Mouse (Mus musculus) heart, embryonic 14.5 days (tissue): ENCODE measurements around the gene Ech1. TPM values are rescaled to one million over a fixed set of nuclear protein-coding genes. Genes with fewer than 3 reads are reported as not detected.

Experiments
- ATAC-seq: fragments of 200-750 bp; cut with Nextera tagmentation; 2 replicates; pipeline ENCODE4 v1.8.0; 2017; ENCODE audit warnings: low read depth, moderate TSS enrichment; ENCODE audit not compliant: insufficient number of reproducible peaks, insufficient read depth, low FRiP score
- H3K27ac ChIP-seq, 2 experiments: fragments of 200-500 bp in 1 of 2; fragments of 300-500 bp in 1 of 2; sonication (generic) in 1 of 2; replicated peaks in 1 of 2; 2 replicates each; pipeline ENCODE4 v1.5.1; 2012 to 2014; ENCODE audit warnings: low read depth in 2 of 2, low read length in 2 of 2, control low read depth in 1 of 2, mild to moderate bottlenecking in 1 of 2, mixed read lengths in 1 of 2; ENCODE audit not compliant: control insufficient read depth in 1 of 2, insufficient read depth in 1 of 2
- H3K27me3 ChIP-seq: fragments of 300-500 bp; sonication (generic); 2 replicates; pipeline ENCODE4 v1.6.1; 2014; ENCODE audit warnings: mild to moderate bottlenecking, low read length, control low read depth; ENCODE audit not compliant: control insufficient read depth, insufficient read depth
- H3K36me3 ChIP-seq: fragments of 300-500 bp; sonication (generic); 2 replicates; pipeline ENCODE4 v1.6.1; 2014; ENCODE audit warnings: mild to moderate bottlenecking, control low read depth, low read length, mixed read lengths; ENCODE audit not compliant: control insufficient read depth, insufficient read depth
- H3K4me1 ChIP-seq, 2 experiments: fragments of 200-500 bp in 1 of 2; fragments of 300-500 bp in 1 of 2; sonication (generic) in 1 of 2; 2 replicates each; pipeline ENCODE4 v1.6.1; 2012 to 2014; ENCODE audit warnings: low read length in 2 of 2, control low read depth in 1 of 2, mixed read lengths in 1 of 2; ENCODE audit not compliant: control insufficient read depth in 2 of 2, insufficient read depth in 2 of 2
- H3K4me2 ChIP-seq: fragments of 300-500 bp; sonication (generic); 2 replicates; pipeline ENCODE4 v1.6.1; 2014; ENCODE audit warnings: mild to moderate bottlenecking, low read length
- H3K4me3 ChIP-seq, 2 experiments: fragments of 200-500 bp in 1 of 2; fragments of 300-500 bp in 1 of 2; sonication (generic) in 1 of 2; 2 replicates each; pipeline ENCODE4 v1.5.1; 2012 to 2014; ENCODE audit warnings: low read length in 2 of 2, mild to moderate bottlenecking in 2 of 2, control low read depth in 1 of 2, low read depth in 1 of 2, moderate library complexity in 1 of 2; ENCODE audit not compliant: control insufficient read depth in 1 of 2, insufficient read depth in 1 of 2
- H3K9ac ChIP-seq: fragments of 300-500 bp; sonication (generic); 2 replicates; pipeline ENCODE4 v1.6.1; 2014; ENCODE audit warnings: mild to moderate bottlenecking, low read length
- H3K9me3 ChIP-seq: fragments of 300-500 bp; sonication (generic); 2 replicates; pipeline ENCODE4 v1.6.1; 2016; ENCODE audit warnings: low read length, control low read depth; ENCODE audit not compliant: control insufficient read depth
- WGBS: fragments of 180-500 bp; shearing (Covaris S2); extraction: QIAGEN DNeasy Blood & Tissue Kit; methylation state at CpG from one replicate; pipeline ENCODE4 v1.1.7; 2014; 5-methylcytosine and 5-hydroxymethylcytosine counted together
- polyA plus RNA-seq: library from polyadenylated mRNA; unstranded; fragments of >200 nt; fragmentation: Nextera tagmentation; extraction: Ambion mirVana; gene quantifications from 2 replicates; pipeline ENCODE4 v1.2.1, GENCODE M21; 2014

Gene Ech1
- polyA plus RNA-seq, 1 experiment from 2014 or later: 252 TPM

- H3K4me1 ChIP-seq: peaks cover 22 to 91% of the 10 kb centered on the region in 2 experiments
- peak overlapping the region; percentile 9; the same call in 1 of the 2 replicates for H3K9ac ChIP-seq
- no peak for ATAC-seq
- 91% methylated on average over 10 of the region's 10 CpGs for WGBS
- no peak overlapping the region for H3K4me2 ChIP-seq
- peaks cover 100% of the 10 kb centered on the region for H3K36me3 ChIP-seq
- H3K4me3 ChIP-seq: no peak overlapping the region
- H3K27ac ChIP-seq: no peak overlapping the region
- no peaks in the 10 kb centered on the region for H3K27me3 ChIP-seq
- no peaks in the 10 kb centered on the region for H3K9me3 ChIP-seq
Measured at GRCm38 (mm10) chr7:28816920-28817319, 8.1 kb upstream of the Ech1 start.

GRCm38 (mm10) chr7:28817524-28817923 is 7.5 kb upstream of the Ech1 start:
- Histone ChIP-seq H3K4me1 (peaks cover 17 to 85% of the 10 kb centered on the region in 2 experiments), H3K4me2 (no peak overlapping the region), H3K27ac (no peak overlapping the region), H3K9me3 (no peaks in the 10 kb centered on the region), H3K4me3 (no peak overlapping the region), H3K9ac (peak overlapping the region; percentile 9), H3K27me3 (no peaks in the 10 kb centered on the region), H3K36me3 (peaks cover 100% of the 10 kb centered on the region)
- WGBS: 49% methylated on average over 6 of the region's 6 CpGs
- ATAC-seq: no peak

GRCm38 (mm10) chr7:28817957-28818356 is 7.1 kb upstream of the Ech1 start:
- WGBS: 82% methylated on average over 4 of the region's 4 CpGs
- no peak overlapping the region for H3K4me3 ChIP-seq
- H3K4me1 ChIP-seq: peaks cover 16 to 80% of the 10 kb centered on the region in 2 experiments; a peak in 3 of 4 replicates
- H3K9ac ChIP-seq: peak overlapping the region; percentile 9; the same call in 1 of the 2 replicates
- no peak for ATAC-seq
- no peak overlapping the region for H3K4me2 ChIP-seq
- no peaks in the 10 kb centered on the region for H3K27me3 ChIP-seq
- no peak overlapping the region for H3K27ac ChIP-seq
- H3K9me3 ChIP-seq: no peaks in the 10 kb centered on the region
- peaks cover 100% of the 10 kb centered on the region for H3K36me3 ChIP-seq

- ATAC-seq: no peak
- no peaks in the 10 kb centered on the region for H3K9me3 ChIP-seq
- H3K36me3 ChIP-seq: peaks cover 98% of the 10 kb centered on the region
- WGBS: 82% methylated on average over 18 of the region's 18 CpGs
- no peak overlapping the region for H3K4me3 ChIP-seq
- H3K27me3 ChIP-seq: no peaks in the 10 kb centered on the region
- no peak overlapping the region for H3K27ac ChIP-seq
- H3K4me1 ChIP-seq: peaks cover 13 to 75% of the 10 kb centered on the region in 2 experiments; a peak in 3 of 4 replicates
- H3K9ac ChIP-seq: no peak overlapping the region
- no peak overlapping the region for H3K4me2 ChIP-seq
Measured at GRCm38 (mm10) chr7:28818436-28818835, 6.6 kb upstream of the Ech1 start.

- Histone ChIP-seq H3K4me3 (no peak overlapping the region), H3K9ac (0 out of 2 replicates have a peak overlapping the region, but pooled peaks have one; percentile 11), H3K36me3 (peaks cover 92% of the 10 kb centered on the region), H3K9me3 (no peaks in the 10 kb centered on the region), H3K27ac (no peak overlapping the region), H3K27me3 (no peaks in the 10 kb centered on the region), H3K4me2 (no peak overlapping the region), H3K4me1 (peaks cover 9 to 70% of the 10 kb centered on the region in 2 experiments; a peak in 3 of 4 replicates)
- ATAC-seq: no peak
- WGBS: 77% methylated on average over 4 of the region's 4 CpGs
Measured at GRCm38 (mm10) chr7:28818861-28819452, 6.1 kb upstream of the Ech1 start.

GRCm38 (mm10) chr7:28819571-28819970 is 5.4 kb upstream of the Ech1 start:
- no peak for ATAC-seq
- no peaks in the 10 kb centered on the region for H3K9me3 ChIP-seq
- no peaks in the 10 kb centered on the region for H3K27me3 ChIP-seq
- 81% methylated on average over 4 of the region's 4 CpGs for WGBS
- no peak overlapping the region for H3K27ac ChIP-seq
- H3K9ac ChIP-seq: no peak overlapping the region
- peaks cover 86% of the 10 kb centered on the region for H3K36me3 ChIP-seq
- no peak overlapping the region for H3K4me3 ChIP-seq
- peaks cover 10 to 66% of the 10 kb centered on the region in 2 experiments for H3K4me1 ChIP-seq
- H3K4me2 ChIP-seq: no peak overlapping the region

- Histone ChIP-seq H3K4me3 (no peak overlapping the region), H3K27ac (peak overlapping the region; percentile 14 to 50; a peak in 3 of 4 replicates), H3K27me3 (no peaks in the 10 kb centered on the region), H3K4me2 (no peak overlapping the region), H3K4me1 (peaks cover 15 to 61% of the 10 kb centered on the region in 2 experiments), H3K36me3 (peaks cover 76% of the 10 kb centered on the region), H3K9ac (no peak overlapping the region; the same call in 1 of the 2 replicates), H3K9me3 (no peaks in the 10 kb centered on the region)
- WGBS: 60% methylated on average over 12 of the region's 12 CpGs
- ATAC-seq: no peak
Measured at GRCm38 (mm10) chr7:28820358-28821260, 4.4 kb upstream of the Ech1 start.
